Mouse (Mus musculus): ENCODE data around the gene Sox1. TPM values are rescaled to one million over a fixed set of nuclear protein-coding genes. Genes with fewer than 3 reads are reported as not detected.

The Sox1 gene
- polyA plus RNA-seq, 1 experiment = 6.8 TPM

GRCm38 (mm10) chr8:12417056-12417455 is 22.0 kb downstream of the Sox1 start:
- TF ChIP-seq CTCF (IDR thresholded peaks at IDR 0.05; ENCODE audit: extremely low read depth, insufficient read depth, low read length) = no peak
- no peak for TF ChIP-seq POLR2A (IDR thresholded peaks at IDR 0.05; ENCODE audit: extremely low read depth, insufficient read depth, low read length)
- H3K27ac ChIP-seq (ENCODE audit: insufficient read depth, low read length) = no peak overlapping the region
- no peaks in the 10 kb centered on the region for H3K4me1 ChIP-seq (ENCODE audit: control insufficient read depth, insufficient read depth, low read length)
- no peak overlapping the region for H3K4me3 ChIP-seq (ENCODE audit: insufficient read depth, low read length)

DNA sequence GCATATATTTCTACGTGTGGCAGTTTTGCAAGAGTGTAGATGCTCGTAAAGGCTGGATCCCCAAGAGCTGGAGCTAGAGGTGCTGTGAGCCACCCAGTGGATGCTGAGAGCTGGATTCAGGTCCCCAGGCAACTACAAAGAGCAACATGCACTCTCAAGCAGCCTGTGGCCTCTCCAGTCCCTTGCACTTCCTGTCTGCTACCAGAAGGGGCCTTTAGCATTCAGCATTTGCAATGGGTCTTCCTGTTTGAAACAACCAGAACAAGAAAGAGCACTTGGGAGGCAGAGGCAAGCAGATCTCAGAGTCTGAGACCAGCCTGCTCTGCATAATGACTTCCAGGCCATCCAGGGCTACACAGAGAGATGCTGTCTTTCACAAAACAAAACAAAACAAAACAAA is 25.4 kb downstream of the Sox1 start:
- TF ChIP-seq CTCF (IDR thresholded peaks at IDR 0.05; ENCODE audit: extremely low read depth, insufficient read depth, low read length) = 0 out of 2 replicates have a peak, but pooled peaks have one; percentile 5
- no peak for TF ChIP-seq POLR2A (IDR thresholded peaks at IDR 0.05; ENCODE audit: extremely low read depth, insufficient read depth, low read length)
- Histone ChIP-seq H3K27ac (ENCODE audit: insufficient read depth, low read length) (no peak overlapping the region), H3K4me1 (ENCODE audit: control insufficient read depth, insufficient read depth, low read length) (no peaks in the 10 kb centered on the region), H3K4me3 (ENCODE audit: insufficient read depth, low read length) (no peak overlapping the region)

- Histone ChIP-seq H3K27ac (ENCODE audit: insufficient read depth, low read length) (no peak overlapping the region), H3K4me3 (ENCODE audit: insufficient read depth, low read length) (no peak overlapping the region), H3K4me1 (ENCODE audit: control insufficient read depth, insufficient read depth, low read length) (peaks cover 2% of the 10 kb centered on the region; the same call in 1 of the 2 replicates)
- no peak for TF ChIP-seq CTCF (IDR thresholded peaks at IDR 0.05; ENCODE audit: extremely low read depth, insufficient read depth, low read length)
- TF ChIP-seq POLR2A (IDR thresholded peaks at IDR 0.05; ENCODE audit: extremely low read depth, insufficient read depth, low read length) = no peak
Observed at GRCm38 (mm10) chr8:12425906-12426305, 30.8 kb downstream of the Sox1 start.

DNA sequence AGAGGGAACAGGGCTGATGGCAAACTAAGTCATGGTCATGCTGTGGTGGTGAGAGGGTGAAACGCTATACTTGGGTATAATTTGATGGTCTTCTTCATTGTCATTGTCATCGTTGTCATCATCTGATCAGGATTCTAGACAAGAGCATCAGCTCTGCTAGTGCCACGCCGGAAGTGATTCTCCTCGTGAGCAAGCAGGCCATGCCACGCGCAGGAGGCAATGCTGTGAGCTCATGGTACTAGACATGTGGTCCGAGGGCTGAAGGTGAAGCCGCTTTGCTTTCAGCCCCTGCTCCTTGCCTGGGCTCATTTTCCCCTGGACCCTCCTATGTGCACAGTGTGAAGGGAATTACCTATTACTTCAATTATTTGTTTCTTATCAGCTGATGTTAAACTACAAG is 32.3 kb downstream of the Sox1 start:
- H3K27ac ChIP-seq (ENCODE audit: insufficient read depth, low read length) = no peak overlapping the region
- no peak for TF ChIP-seq POLR2A (IDR thresholded peaks at IDR 0.05; ENCODE audit: extremely low read depth, insufficient read depth, low read length)
- TF ChIP-seq CTCF (IDR thresholded peaks at IDR 0.05; ENCODE audit: extremely low read depth, insufficient read depth, low read length) = no peak

GRCm38 (mm10) chr8:12427886-12428799 is 33.0 kb downstream of the Sox1 start:
- H3K27ac ChIP-seq (ENCODE audit: insufficient read depth, low read length) = no peak overlapping the region

More for the DNA sequence above, 32.3 kb downstream of the Sox1 start:
- H3K4me1 ChIP-seq (ENCODE audit: control insufficient read depth, insufficient read depth, low read length) = peaks cover 2% of the 10 kb centered on the region; the same call in 1 of the 2 replicates
- no peak overlapping the region for H3K4me3 ChIP-seq (ENCODE audit: insufficient read depth, low read length)

GRCm38 (mm10) chr8:12428931-12429330 is 33.8 kb downstream of the Sox1 start:
- Histone ChIP-seq H3K4me3 (ENCODE audit: insufficient read depth, low read length) (no peak overlapping the region), H3K27ac (ENCODE audit: insufficient read depth, low read length) (no peak overlapping the region), H3K4me1 (ENCODE audit: control insufficient read depth, insufficient read depth, low read length) (peaks cover 2% of the 10 kb centered on the region; the same call in 1 of the 2 replicates)
- TF ChIP-seq CTCF (IDR thresholded peaks at IDR 0.05; ENCODE audit: extremely low read depth, insufficient read depth, low read length) = no peak
- TF ChIP-seq POLR2A (IDR thresholded peaks at IDR 0.05; ENCODE audit: extremely low read depth, insufficient read depth, low read length) = no peak

More at GRCm38 (mm10) chr8:12427886-12428799, 33.0 kb downstream of the Sox1 start:
- TF ChIP-seq CTCF (IDR thresholded peaks at IDR 0.05; ENCODE audit: extremely low read depth, insufficient read depth, low read length) (no peak), POLR2A (IDR thresholded peaks at IDR 0.05; ENCODE audit: extremely low read depth, insufficient read depth, low read length) (no peak)
- Histone ChIP-seq H3K4me3 (ENCODE audit: insufficient read depth, low read length) (no peak overlapping the region), H3K4me1 (ENCODE audit: control insufficient read depth, insufficient read depth, low read length) (peaks cover 2% of the 10 kb centered on the region; the same call in 1 of the 2 replicates)

- Histone ChIP-seq H3K4me1 (ENCODE audit: control insufficient read depth, insufficient read depth, low read length) (peaks cover 2% of the 10 kb centered on the region; the same call in 1 of the 2 replicates), H3K27ac (ENCODE audit: insufficient read depth, low read length) (no peak overlapping the region), H3K4me3 (ENCODE audit: insufficient read depth, low read length) (no peak overlapping the region)
- TF ChIP-seq POLR2A (IDR thresholded peaks at IDR 0.05; ENCODE audit: extremely low read depth, insufficient read depth, low read length) = no peak
- TF ChIP-seq CTCF (IDR thresholded peaks at IDR 0.05; ENCODE audit: extremely low read depth, insufficient read depth, low read length) = no peak
Observed at GRCm38 (mm10) chr8:12429601-12430172, 34.6 kb downstream of the Sox1 start.

DNA sequence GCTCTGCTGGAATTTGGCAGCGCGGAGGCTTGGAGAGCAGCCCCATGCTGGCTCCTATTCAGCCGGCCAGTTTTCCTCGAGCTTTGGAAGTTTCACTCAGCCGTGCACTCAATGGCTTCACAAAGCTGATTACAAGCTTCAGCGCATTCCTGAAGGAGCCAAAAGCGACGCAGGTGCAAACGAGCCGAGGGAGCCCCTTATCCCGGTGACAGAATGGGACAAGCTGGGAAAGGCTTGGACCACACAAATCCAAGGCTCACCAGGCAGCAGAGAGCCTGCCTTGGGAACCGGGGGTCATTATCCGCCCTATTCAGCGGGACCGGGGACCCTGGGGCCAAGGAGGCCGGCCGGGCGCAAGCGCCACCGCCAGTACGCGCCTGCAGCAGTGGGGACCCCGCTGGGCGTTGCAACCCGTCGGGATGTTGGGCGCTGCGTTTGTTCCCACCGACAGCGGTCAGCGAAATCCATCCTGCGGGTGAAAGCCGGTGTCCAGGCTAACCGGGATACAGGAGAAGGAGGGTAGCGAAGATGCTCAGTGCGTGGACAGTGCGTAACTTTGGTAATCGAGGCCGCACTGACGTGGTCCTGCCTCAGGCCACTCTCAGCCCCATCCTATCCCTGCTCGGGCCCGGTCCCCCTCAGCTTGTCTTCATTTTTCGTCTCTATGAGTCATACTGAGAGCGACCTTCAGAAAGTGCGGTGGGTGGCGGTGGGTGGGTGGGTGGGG is 35.2 kb downstream of the Sox1 start:
- TF ChIP-seq CTCF (IDR thresholded peaks at IDR 0.05; ENCODE audit: extremely low read depth, insufficient read depth, low read length) (no peak), POLR2A (IDR thresholded peaks at IDR 0.05; ENCODE audit: extremely low read depth, insufficient read depth, low read length) (no peak)
- Histone ChIP-seq H3K27ac (ENCODE audit: insufficient read depth, low read length) (peak overlapping the region; percentile 72; the same call in 1 of the 2 replicates), H3K4me1 (ENCODE audit: control insufficient read depth, insufficient read depth, low read length) (peaks cover 2% of the 10 kb centered on the region; the same call in 1 of the 2 replicates)

More for the DNA sequence above, 35.2 kb downstream of the Sox1 start:
- peak overlapping the region; percentile 19; the same call in 1 of the 2 replicates for H3K4me3 ChIP-seq (ENCODE audit: insufficient read depth, low read length)
